Mouse (Mus musculus) retina, postnatal 1 day (tissue): ENCODE data around the gene 1700057G04Rik.

Experiments
- DNase-seq: peaks from one replicate; pipeline ENCODE4 v3.0.0-alpha.2; 2012

1700057G04Rik gene

GRCm38 (mm10) chr9:92387404-92387803, 78.2 kb downstream of the 1700057G04Rik start:
- no peak for DNase-seq

DNA sequence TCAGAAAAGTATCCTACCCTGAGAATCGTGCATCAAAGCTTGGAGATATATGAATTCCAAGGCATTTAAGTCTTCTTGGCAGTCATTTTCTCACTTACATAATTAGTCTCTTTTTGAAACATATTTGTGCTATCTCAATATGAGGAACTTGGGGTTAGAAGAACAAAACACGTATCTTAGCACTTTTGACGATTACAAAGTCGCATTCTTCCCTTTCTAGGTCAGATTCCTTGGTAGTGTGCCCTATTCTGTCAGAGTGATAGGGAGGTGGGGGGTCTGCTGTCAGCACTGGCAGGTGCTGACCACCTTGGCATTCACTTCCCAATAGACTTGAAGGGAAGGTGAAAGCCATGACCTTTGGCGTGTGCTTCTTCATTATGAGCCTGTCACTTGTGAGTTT, 93.5 kb downstream of the 1700057G04Rik start:
- DNase-seq, result no peak
